Mouse (Mus musculus) effector memory CD4-positive, alpha-beta T cell, adult 7 months (primary cell): ENCODE results near the gene Pnma1. TPM values are rescaled to one million over a fixed set of nuclear protein-coding genes. Genes with fewer than 3 reads are reported as not detected.

Source experiments
- polyA plus RNA-seq: library from polyadenylated mRNA; unstranded; fragments of 100-300 nt; shearing (Covaris generic); gene quantifications from one replicate; pipeline ENCODE4 v1.2.1, GENCODE M21; 2017

The Pnma1 gene
- polyA plus RNA-seq, result not detected

GRCm38 (mm10) chr12:84147954-84148621 is at the start of gene Pnma1:
Gene Pnma1, minus strand, starts transcription at chr12:84148489.

GRCm38 (mm10) chr12:84114153-84114994 is 33.9 kb downstream of the Pnma1 start, which contains the start of gene Dnal1:
Gene Dnal1, plus strand, starts transcription at chr12:84114366.

GRCm38 (mm10) chr12:84100604-84101492 is 47.4 kb downstream of the Pnma1 start, which contains the start of gene Acot6:
Gene Acot6, plus strand, starts transcription at chr12:84100654.

Other genes starting within 250 kb of the Pnma1 start
- 40.4 TPM for gene Numb, start 226.6 kb downstream of the Pnma1 start, polyA plus RNA-seq
- 29.5 TPM for gene Riox1, start 197.9 kb downstream of the Pnma1 start, polyA plus RNA-seq
- gene Heatr4, start 163.6 kb downstream of the Pnma1 start, polyA plus RNA-seq, result 0.21 TPM
- 9.7 TPM for gene Acot2, start 160.6 kb downstream of the Pnma1 start, polyA plus RNA-seq
- 0.66 TPM for gene Acot1, start 139.0 kb downstream of the Pnma1 start, polyA plus RNA-seq
- 0.85 TPM for gene Acot4, start 110.1 kb downstream of the Pnma1 start, polyA plus RNA-seq
- gene Gm49366, start 109.6 kb downstream of the Pnma1 start, polyA plus RNA-seq, result not detected
- gene Acot3, start 96.3 kb downstream of the Pnma1 start, polyA plus RNA-seq, result 0.40 TPM
- gene Acot5, start 79.2 kb downstream of the Pnma1 start, polyA plus RNA-seq, result not detected
- 1.3 TPM for gene Acot6, start 47.8 kb downstream of the Pnma1 start, polyA plus RNA-seq
- gene Dnal1, start 34.1 kb downstream of the Pnma1 start, polyA plus RNA-seq, result 0.73 TPM
- gene Elmsan1, start 70.4 kb upstream of the Pnma1 start, polyA plus RNA-seq, result 144 TPM
- 19.5 TPM for gene Ptgr2, start 136.7 kb upstream of the Pnma1 start, polyA plus RNA-seq
- 66.2 TPM for gene Zfp410, start 168.4 kb upstream of the Pnma1 start, polyA plus RNA-seq
- 16.0 TPM for gene Coq6, start 213.2 kb upstream of the Pnma1 start, polyA plus RNA-seq
- 2.5 TPM for gene Fam161b, start 213.3 kb upstream of the Pnma1 start, polyA plus RNA-seq